Mouse (Mus musculus) common myeloid progenitor, adult 5-6 weeks (primary cell): ENCODE measurements around the gene S100a6. TPM values are rescaled to one million over a fixed set of nuclear protein-coding genes. Genes with fewer than 3 reads are reported as not detected.
A peak's percentile ranks its signal among the peaks of the same experiment; 100 is the strongest.

Experiments
- ATAC-seq: replicated peaks from 2 replicates; pipeline ENCODE4 v1.8.0; 2016; ENCODE audit warnings: low read depth, mild to moderate bottlenecking, moderate TSS enrichment, inconsistent platforms; ENCODE audit not compliant: poor library complexity, severe bottlenecking
- total RNA-seq: library from RNA; stranded (forward); fragments of 200-1000, 187-1606 nt; gene quantifications from 2 replicates; pipeline ENCODE4 v1.2.3, GENCODE M21; 2017

The S100a6 gene
- total RNA-seq, 1 experiment from 2014 or later: 8.0 TPM

GRCm38 (mm10) chr3:90623435-90624071 lies 10.9 kb downstream of the S100a6 start:
- ATAC-seq: no peak

DNA sequence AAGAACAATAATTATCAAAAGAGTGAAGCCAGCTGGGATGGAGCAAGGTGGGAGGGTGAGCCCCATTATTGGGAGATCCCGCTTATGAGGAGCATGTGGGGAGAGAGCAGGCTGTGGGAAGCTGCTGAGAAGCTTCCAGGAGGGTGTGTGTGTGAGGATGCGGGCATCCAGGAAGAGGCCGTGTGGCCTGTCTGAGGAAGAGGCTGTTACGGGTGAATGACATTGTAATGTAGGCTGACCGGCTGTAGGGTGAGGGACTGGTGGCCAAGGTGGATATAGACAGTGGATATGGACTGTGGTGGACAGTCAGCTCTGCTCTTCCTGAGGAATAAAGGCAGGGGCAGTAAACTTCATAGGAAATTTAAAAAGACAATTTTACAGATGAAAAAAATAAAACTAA lies 12.8 kb downstream of the S100a6 start:
- ATAC-seq: no peak

- no peak for ATAC-seq
These were observed 13.8 kb downstream of the S100a6 start for GRCm38 (mm10) chr3:90626266-90627021.

DNA sequence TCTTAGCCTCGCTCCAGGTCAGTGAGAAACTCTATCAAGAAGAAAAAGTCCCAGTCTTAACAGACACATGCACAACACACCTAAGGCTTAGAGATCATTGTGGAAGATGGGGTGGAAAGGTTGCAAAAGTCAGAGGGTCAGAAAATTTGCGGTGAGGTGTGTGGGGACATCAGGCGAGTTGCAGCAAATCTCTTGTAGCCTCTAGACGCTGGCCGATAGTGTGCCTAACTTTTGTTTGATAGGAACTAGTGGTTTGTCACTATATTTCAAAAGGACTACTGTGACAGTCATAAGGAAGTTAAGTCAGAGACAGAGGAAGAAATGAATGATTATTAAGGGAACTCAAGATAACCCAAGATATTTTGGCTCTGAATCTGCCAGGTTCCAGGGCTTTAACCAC lies 14.7 kb downstream of the S100a6 start:
- ATAC-seq: no peak

GRCm38 (mm10) chr3:90627807-90628206 lies 15.1 kb downstream of the S100a6 start:
- peak; percentile 75 for ATAC-seq

- no peak for ATAC-seq
These were observed 16.6 kb downstream of the S100a6 start for GRCm38 (mm10) chr3:90629298-90629697.

DNA sequence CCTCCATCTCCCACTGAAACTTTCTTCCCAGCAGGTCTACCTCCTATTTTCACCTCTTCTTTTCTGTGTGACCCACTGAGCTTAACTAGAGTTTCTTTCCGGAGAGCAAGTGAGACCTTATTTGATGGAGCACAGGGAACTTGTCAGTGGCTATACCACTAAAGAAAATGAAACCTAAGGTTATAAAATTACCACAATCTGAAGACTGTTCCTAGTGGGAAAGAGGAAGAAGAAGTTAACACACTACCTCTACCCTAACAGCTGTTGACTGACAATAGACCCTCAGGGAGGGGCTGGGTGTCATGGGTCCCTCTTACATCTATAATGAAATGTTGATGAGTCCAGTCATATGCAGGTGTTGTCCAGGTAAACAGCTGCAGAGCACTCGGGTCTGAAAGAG lies 19.3 kb downstream of the S100a6 start:
- ATAC-seq: peak; percentile 69

- no peak for ATAC-seq
These were observed 26.0 kb downstream of the S100a6 start for GRCm38 (mm10) chr3:90638511-90639275.

DNA sequence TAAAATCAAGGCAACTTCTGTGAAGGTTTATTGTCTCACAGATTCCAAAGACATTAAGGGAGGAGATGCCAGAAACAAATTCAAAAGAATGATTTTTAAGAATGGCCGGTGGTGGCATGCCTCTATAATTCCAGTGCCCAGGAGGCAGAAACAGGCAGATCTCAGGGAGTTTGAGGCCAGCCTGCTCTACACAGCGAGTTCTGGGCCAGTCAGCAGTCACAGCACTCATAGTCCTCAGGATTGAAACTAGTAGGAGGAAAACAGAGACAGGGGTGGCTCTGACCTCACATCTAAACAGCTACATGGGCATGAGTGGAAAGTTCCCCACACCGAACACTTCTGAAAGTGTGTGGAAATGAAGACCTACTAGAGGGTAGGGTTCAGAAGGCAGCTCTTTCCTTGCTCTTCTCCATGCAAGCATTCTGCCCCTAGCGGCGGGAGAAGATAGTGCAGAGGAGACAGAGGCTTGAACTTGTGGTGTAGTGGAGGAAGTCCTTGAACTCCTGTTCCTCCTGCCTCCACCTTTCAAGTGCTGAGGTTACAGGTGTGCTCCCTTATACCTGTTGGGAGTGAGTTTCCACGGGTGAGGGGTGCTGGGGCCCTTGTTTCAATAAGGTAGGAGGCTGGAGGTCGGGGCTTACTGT lies 27.0 kb downstream of the S100a6 start:
- ATAC-seq: peak; percentile 93

DNA sequence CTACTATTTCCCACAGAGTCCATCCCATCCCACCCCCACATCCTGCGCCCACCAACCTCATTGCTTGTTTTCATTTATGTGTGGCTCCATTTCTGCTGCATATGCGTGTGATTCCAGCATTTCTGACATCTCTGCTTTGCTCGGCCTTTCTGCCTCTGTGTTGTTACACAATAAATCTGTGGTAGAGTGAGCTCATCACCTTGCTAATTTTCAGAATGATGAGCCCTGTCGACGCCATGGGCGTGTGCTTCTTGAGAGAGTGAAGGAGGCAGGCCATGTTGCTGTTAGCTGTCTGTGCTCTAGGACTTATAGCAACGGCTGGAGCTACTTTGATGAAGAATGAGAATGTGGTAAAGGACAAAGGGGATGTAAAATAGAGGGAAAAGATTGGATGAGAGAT lies 28.3 kb downstream of the S100a6 start:
- ATAC-seq: no peak

DNA sequence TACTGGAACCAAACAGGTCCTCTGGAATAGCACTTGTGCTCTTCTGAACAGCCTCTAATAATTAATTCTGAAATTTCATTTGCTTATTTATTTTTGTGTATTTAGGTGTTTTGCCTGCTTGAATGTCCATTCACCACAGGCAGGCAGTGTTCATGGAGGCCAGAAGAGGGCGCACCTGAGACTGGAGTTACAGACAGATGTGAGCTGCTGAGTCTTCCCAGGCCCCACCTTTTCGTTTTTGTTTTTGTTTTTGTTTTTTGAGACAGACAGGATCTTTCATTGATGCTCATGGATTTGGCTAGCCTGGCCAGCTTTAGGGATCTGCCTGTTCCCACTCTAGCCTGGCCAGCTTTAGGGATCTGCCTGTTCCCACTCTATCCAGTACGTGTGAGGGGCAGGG lies 31.5 kb downstream of the S100a6 start:
- peak; percentile 61; the same call in 1 of the 2 replicates for ATAC-seq

- ATAC-seq: no peak
These were observed 34.6 kb downstream of the S100a6 start for GRCm38 (mm10) chr3:90647291-90647690.

GRCm38 (mm10) chr3:90648981-90649380 lies 36.3 kb downstream of the S100a6 start:
- no peak for ATAC-seq

DNA sequence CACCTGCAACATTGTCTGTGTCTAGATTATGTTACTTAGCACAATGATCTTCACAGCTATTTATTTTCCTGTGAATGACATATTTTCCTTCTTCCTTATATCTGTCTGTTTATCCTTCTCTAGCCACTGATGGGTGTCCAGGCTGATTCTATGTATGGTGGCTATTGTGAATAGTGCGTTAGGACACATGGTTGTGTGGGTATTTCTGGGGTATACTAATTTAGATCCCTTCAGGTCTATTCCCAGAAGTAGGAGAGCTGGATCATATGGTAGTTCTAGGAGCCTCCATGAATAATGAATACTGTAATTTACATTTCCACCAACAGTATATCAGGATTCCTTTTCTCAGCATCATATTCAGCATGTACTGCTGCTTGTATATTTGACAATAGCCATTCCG lies 37.1 kb downstream of the S100a6 start:
- no peak for ATAC-seq

GRCm38 (mm10) chr3:90652878-90653508 lies 40.3 kb downstream of the S100a6 start:
- ATAC-seq: peak; percentile 77

DNA sequence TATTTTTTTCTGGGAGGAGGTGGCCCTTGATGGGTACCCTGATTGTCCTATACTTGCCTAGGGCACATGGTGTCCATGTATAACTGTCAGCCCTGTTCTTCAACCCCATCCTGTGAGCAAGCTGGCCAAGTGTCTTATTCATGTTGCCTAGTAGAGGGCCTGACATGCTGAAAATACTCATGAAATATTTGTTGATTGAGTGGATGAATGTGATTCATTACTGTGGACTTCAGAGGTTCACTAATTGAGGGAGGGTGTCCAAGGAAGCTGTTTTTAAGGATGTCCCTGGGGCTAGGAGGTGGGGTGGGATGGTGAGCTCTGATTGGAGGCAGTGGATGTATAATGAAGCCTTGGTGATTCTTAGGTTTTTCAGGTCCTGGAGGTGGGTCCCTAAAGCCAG lies 41.0 kb downstream of the S100a6 start, which contains the start of gene S100a7a:
TSS of gene S100a7a (plus strand) at position 301 of the 400 bp plus-strand sequence.
- no peak for ATAC-seq

GRCm38 (mm10) chr3:90657405-90657804 lies 44.7 kb downstream of the S100a6 start:
- peak; percentile 62; the same call in 1 of the 2 replicates for ATAC-seq

- no peak for ATAC-seq
These were observed 46.8 kb downstream of the S100a6 start for GRCm38 (mm10) chr3:90659364-90660044.

DNA sequence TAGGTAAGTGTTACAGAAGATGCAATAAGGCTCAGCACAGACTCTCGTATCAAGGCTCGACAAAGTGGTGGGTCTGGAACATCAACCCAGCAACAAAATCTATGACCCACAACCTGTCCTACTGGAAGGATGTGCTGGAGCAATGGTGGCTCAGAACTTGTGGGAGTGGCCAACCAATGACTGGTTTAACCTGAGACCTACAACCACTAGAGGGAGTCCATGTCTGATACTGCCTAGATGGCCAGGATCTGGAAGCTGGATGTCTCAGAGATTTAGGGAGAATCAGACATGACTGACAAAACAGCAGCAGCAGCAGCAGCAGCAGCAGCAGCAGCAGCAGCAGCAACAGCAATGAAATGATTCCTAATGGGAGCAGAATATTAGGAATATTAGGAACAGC lies 51.5 kb downstream of the S100a6 start:
- ATAC-seq: peak; percentile 65; the same call in 1 of the 2 replicates
